Mouse (Mus musculus) liver, embryonic 15.5 days (tissue): ENCODE measurements around the gene Wwox. TPM values are rescaled to one million over a fixed set of nuclear protein-coding genes. Genes with fewer than 3 reads are reported as not detected.

ENCODE experiments used
- ATAC-seq: fragments of 200-750 bp; cut with Nextera tagmentation; 2 replicates; pipeline ENCODE4 v1.8.0; 2017; ENCODE audit warnings: moderate number of reproducible peaks, mild to moderate bottlenecking, moderate library complexity; ENCODE audit not compliant: insufficient read depth
- H3K27ac ChIP-seq: fragments of 300-500 bp; sonication (generic); replicated peaks from 2 replicates; pipeline ENCODE4 v1.5.1; 2015; ENCODE audit warnings: mild to moderate bottlenecking, inconsistent platforms
- H3K27me3 ChIP-seq: fragments of 300-500 bp; sonication (generic); 2 replicates; pipeline ENCODE4 v1.6.1; 2015; ENCODE audit warnings: mild to moderate bottlenecking, inconsistent platforms
- H3K36me3 ChIP-seq: fragments of 300-500 bp; sonication (generic); replicated peaks from 2 replicates; pipeline ENCODE4 v1.6.1; 2015; ENCODE audit warnings: moderate library complexity, mild to moderate bottlenecking, inconsistent platforms
- H3K4me1 ChIP-seq: fragments of 300-500 bp; sonication (generic); replicated peaks from 2 replicates; pipeline ENCODE4 v1.6.1; 2015; ENCODE audit warnings: inconsistent platforms
- H3K4me2 ChIP-seq: fragments of 300-500 bp; sonication (generic); 2 replicates; pipeline ENCODE4 v1.6.1; 2015; ENCODE audit warnings: moderate library complexity, mild to moderate bottlenecking, inconsistent platforms
- H3K4me3 ChIP-seq: fragments of 300-500 bp; sonication (generic); replicated peaks from 2 replicates; pipeline ENCODE4 v1.5.1; 2015; ENCODE audit warnings: mild to moderate bottlenecking, inconsistent platforms
- H3K9ac ChIP-seq: fragments of 300-500 bp; sonication (generic); 2 replicates; pipeline ENCODE4 v1.6.1; 2015; ENCODE audit warnings: moderate library complexity, mild to moderate bottlenecking, inconsistent platforms
- H3K9me3 ChIP-seq: fragments of 300-500 bp; sonication (generic); replicated peaks from 2 replicates; pipeline ENCODE4 v1.6.1; 2016; ENCODE audit warnings: inconsistent platforms
- WGBS: fragments of 180-500 bp; shearing (Covaris S2); methylation state at CpG from one replicate; pipeline ENCODE4 v1.1.7; 2015; ENCODE audit warnings: mixed read lengths; ENCODE audit not compliant: insufficient replicate concordance; 5-methylcytosine and 5-hydroxymethylcytosine counted together
- polyA plus RNA-seq: library from polyadenylated mRNA; unstranded; fragments of >200 nt; fragmentation: Nextera tagmentation; extraction: Ambion mirVana; gene quantifications from 2 replicates; pipeline ENCODE4 v1.2.1, GENCODE M21; 2015

Wwox gene
- polyA plus RNA-seq, 1 experiment from 2014 or later, result 3.5 TPM

DNA sequence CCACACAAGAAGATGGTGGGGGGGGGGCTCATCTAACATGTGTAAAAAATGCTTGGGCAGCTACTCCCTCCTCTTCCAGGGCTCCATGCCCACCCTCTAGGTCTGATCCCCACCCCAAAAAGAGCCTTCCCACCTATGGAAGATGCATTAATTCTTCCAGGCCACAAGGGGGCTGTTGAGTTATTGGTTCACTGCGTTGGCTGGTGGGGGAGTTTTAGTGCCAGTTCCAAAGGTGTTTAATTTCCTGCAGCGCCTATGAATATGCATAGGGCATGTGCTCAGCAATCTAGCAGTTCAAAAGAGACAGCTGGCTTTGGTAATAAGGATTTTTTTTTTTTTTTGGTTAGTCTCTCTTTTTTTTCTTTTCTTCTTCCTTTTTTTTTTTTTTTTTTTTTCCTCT, 306.9 kb downstream of the Wwox start:
- no peaks in the 10 kb centered on the region for H3K9me3 ChIP-seq
- no peaks in the 10 kb centered on the region for H3K4me1 ChIP-seq
- no peaks in the 10 kb centered on the region for H3K36me3 ChIP-seq
- no peak overlapping the region for H3K9ac ChIP-seq
- no peaks in the 10 kb centered on the region for H3K27me3 ChIP-seq
- no peak for ATAC-seq
- WGBS, result 45% methylated on average over 2 of the region's 2 CpGs
- H3K4me3 ChIP-seq, result no peak overlapping the region
- no peak overlapping the region for H3K4me2 ChIP-seq
- H3K27ac ChIP-seq, result no peak overlapping the region

DNA sequence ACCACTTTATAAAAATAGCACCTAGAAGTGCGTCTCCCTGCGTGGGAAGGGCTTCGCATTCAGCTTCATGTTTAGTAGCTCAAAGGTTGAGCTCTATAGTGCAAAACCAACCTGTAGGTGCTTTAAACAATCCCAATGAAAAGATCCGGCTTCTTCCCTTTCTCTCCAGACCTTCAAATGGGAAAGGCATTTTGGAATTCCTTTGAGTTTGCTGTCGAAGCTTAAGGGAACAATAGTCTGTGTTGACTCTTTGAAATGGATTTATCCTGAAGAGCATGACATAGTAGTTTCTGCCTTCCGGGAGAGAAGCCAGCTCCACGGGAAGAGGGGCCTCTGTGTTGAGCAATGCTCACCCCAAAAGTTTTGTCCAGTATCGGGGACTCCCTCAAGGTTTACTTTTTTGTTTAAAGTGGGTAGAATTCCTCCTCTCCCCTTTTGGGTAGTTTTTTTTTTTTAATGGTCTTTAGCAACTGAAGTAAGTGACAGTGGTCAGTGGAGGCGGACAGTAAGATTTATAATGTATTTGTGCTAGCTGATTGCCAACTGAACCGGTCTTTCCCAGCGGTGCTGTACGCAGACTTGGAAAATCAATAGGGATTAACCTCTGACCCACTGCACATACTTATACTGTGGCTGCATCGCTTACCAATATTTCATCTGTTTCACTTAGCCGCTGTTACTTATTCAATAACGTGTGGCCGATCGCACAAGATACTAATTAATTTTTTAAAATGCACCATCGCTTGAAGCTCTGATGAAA, 312.1 kb downstream of the Wwox start:
- Histone ChIP-seq H3K9me3 (no peaks in the 10 kb centered on the region), H3K9ac (no peak overlapping the region), H3K4me2 (peak overlapping the region; percentile 16; the same call in 1 of the 2 replicates), H3K4me3 (no peak overlapping the region), H3K27ac (peak overlapping the region; percentile 55), H3K4me1 (no peaks in the 10 kb centered on the region), H3K36me3 (no peaks in the 10 kb centered on the region), H3K27me3 (no peaks in the 10 kb centered on the region)
- peak; percentile 49; the same call in 1 of the 2 replicates for ATAC-seq
- WGBS, result 59% methylated on average over 18 of the region's 18 CpGs

GRCm38 (mm10) chr8:114759621-114760020, 320.2 kb downstream of the Wwox start:
- 26% methylated on average over 2 of the region's 2 CpGs for WGBS
- H3K4me2 ChIP-seq, result no peak overlapping the region

GRCm38 (mm10) chr8:114768536-114768935, 329.1 kb downstream of the Wwox start:
- WGBS, result 67% methylated on average over 3 of the region's 3 CpGs
- no peaks in the 10 kb centered on the region for H3K27me3 ChIP-seq
- no peak overlapping the region for H3K4me2 ChIP-seq
- no peak overlapping the region for H3K4me3 ChIP-seq
- peaks cover 11% of the 10 kb centered on the region for H3K4me1 ChIP-seq
- H3K9me3 ChIP-seq, result no peaks in the 10 kb centered on the region
- H3K27ac ChIP-seq, result no peak overlapping the region
- no peaks in the 10 kb centered on the region for H3K36me3 ChIP-seq
- no peak overlapping the region for H3K9ac ChIP-seq
- no peak for ATAC-seq

More at GRCm38 (mm10) chr8:114759621-114760020, 320.2 kb downstream of the Wwox start:
- Histone ChIP-seq H3K27ac (no peak overlapping the region), H3K27me3 (no peaks in the 10 kb centered on the region), H3K36me3 (no peaks in the 10 kb centered on the region), H3K9me3 (no peaks in the 10 kb centered on the region), H3K9ac (no peak overlapping the region), H3K4me1 (no peaks in the 10 kb centered on the region), H3K4me3 (no peak overlapping the region)
- ATAC-seq, result no peak

GRCm38 (mm10) chr8:114770856-114771776, 331.7 kb downstream of the Wwox start:
- WGBS, result 53% methylated on average over 31 of the region's 31 CpGs
- H3K27me3 ChIP-seq, result no peaks in the 10 kb centered on the region
- no peaks in the 10 kb centered on the region for H3K36me3 ChIP-seq
- ATAC-seq, result no peak
- no peaks in the 10 kb centered on the region for H3K9me3 ChIP-seq
- H3K4me1 ChIP-seq, result peaks cover 11% of the 10 kb centered on the region
- H3K27ac ChIP-seq, result no peak overlapping the region
- no peak overlapping the region for H3K9ac ChIP-seq
- no peak overlapping the region for H3K4me2 ChIP-seq
- H3K4me3 ChIP-seq, result no peak overlapping the region

GRCm38 (mm10) chr8:114772276-114772849, 332.9 kb downstream of the Wwox start:
- H3K4me1 ChIP-seq, result peaks cover 16% of the 10 kb centered on the region
- WGBS, result 55% methylated on average over 1 of the region's 1 CpGs
- H3K4me3 ChIP-seq, result no peak overlapping the region
- no peaks in the 10 kb centered on the region for H3K9me3 ChIP-seq
- no peak overlapping the region for H3K4me2 ChIP-seq
- H3K9ac ChIP-seq, result no peak overlapping the region
- peak overlapping the region; percentile 38; the same call in 1 of the 2 replicates for H3K27ac ChIP-seq
- no peaks in the 10 kb centered on the region for H3K27me3 ChIP-seq
- H3K36me3 ChIP-seq, result no peaks in the 10 kb centered on the region
- ATAC-seq, result no peak

GRCm38 (mm10) chr8:114773461-114774414, 334.3 kb downstream of the Wwox start:
- Histone ChIP-seq H3K27ac (no peak overlapping the region), H3K27me3 (no peaks in the 10 kb centered on the region), H3K36me3 (no peaks in the 10 kb centered on the region), H3K9me3 (no peaks in the 10 kb centered on the region), H3K4me3 (no peak overlapping the region), H3K4me2 (no peak overlapping the region), H3K4me1 (peaks cover 25% of the 10 kb centered on the region), H3K9ac (no peak overlapping the region)
- WGBS, result 58% methylated on average over 23 of the region's 23 CpGs
- ATAC-seq, result no peak

- Histone ChIP-seq H3K4me3 (no peak overlapping the region), H3K4me2 (no peak overlapping the region), H3K36me3 (no peaks in the 10 kb centered on the region), H3K27ac (no peak overlapping the region), H3K27me3 (no peaks in the 10 kb centered on the region), H3K4me1 (peaks cover 25% of the 10 kb centered on the region), H3K9me3 (no peaks in the 10 kb centered on the region), H3K9ac (no peak overlapping the region)
- WGBS, result 72% methylated on average over 6 of the region's 6 CpGs
- no peak for ATAC-seq
Observed at GRCm38 (mm10) chr8:114774415-114774775, 334.9 kb downstream of the Wwox start.

GRCm38 (mm10) chr8:114775543-114775942, 336.1 kb downstream of the Wwox start:
- peaks cover 25% of the 10 kb centered on the region for H3K4me1 ChIP-seq
- no peak overlapping the region for H3K4me2 ChIP-seq
- no peak for ATAC-seq
- H3K36me3 ChIP-seq, result no peaks in the 10 kb centered on the region
- no peak overlapping the region for H3K4me3 ChIP-seq
- no peak overlapping the region for H3K27ac ChIP-seq
- H3K9ac ChIP-seq, result no peak overlapping the region
- WGBS, result 67% methylated on average over 8 of the region's 8 CpGs
- no peaks in the 10 kb centered on the region for H3K27me3 ChIP-seq
- no peaks in the 10 kb centered on the region for H3K9me3 ChIP-seq

- no peaks in the 10 kb centered on the region for H3K36me3 ChIP-seq
- H3K9me3 ChIP-seq, result no peaks in the 10 kb centered on the region
- H3K27ac ChIP-seq, result no peak overlapping the region
- no peak for ATAC-seq
- no peak overlapping the region for H3K9ac ChIP-seq
- no peaks in the 10 kb centered on the region for H3K27me3 ChIP-seq
- H3K4me2 ChIP-seq, result no peak overlapping the region
- H3K4me1 ChIP-seq, result peaks cover 25% of the 10 kb centered on the region
- WGBS, result 66% methylated on average over 9 of the region's 9 CpGs
- H3K4me3 ChIP-seq, result no peak overlapping the region
Observed at GRCm38 (mm10) chr8:114776696-114777095, 337.2 kb downstream of the Wwox start.
